Mouse (Mus musculus) C2C12 (cell line): ENCODE measurements around the gene Il4i1. TPM values are rescaled to one million over a fixed set of nuclear protein-coding genes. Genes with fewer than 3 reads are reported as not detected.

Source experiments
- H3K27me3 ChIP-seq: one replicate; pipeline ENCODE4 v1.6.1; 2011; ENCODE audit not compliant: control insufficient read depth, insufficient read depth, insufficient read length
- H3K36me3 ChIP-seq: one replicate; pipeline ENCODE4 v1.6.1; 2011; ENCODE audit not compliant: control insufficient read depth, insufficient read depth
- H3K4me3 ChIP-seq: one replicate; pipeline ENCODE4 v1.5.1; 2011; ENCODE audit warnings: mild to moderate bottlenecking, control low read depth; ENCODE audit not compliant: poor library complexity, insufficient read depth, severe bottlenecking
- H3K79me2 ChIP-seq: one replicate; pipeline ENCODE4 v1.6.1; 2011; ENCODE audit not compliant: control insufficient read depth, insufficient read depth
- H3K79me3 ChIP-seq: one replicate; pipeline ENCODE4 v1.6.1; 2011; ENCODE audit warnings: low read depth, control low read depth
- H3ac ChIP-seq: one replicate; pipeline ENCODE3; 2011; ENCODE audit warnings: low read depth; ENCODE audit not compliant: control insufficient read depth, insufficient read length
- CEBPB ChIP-seq: IDR thresholded peaks from one replicate; pipeline ENCODE4 v1.6.1; 2011; ENCODE audit warnings: low read depth, mild to moderate bottlenecking, control low read depth, moderate library complexity
- CTCF ChIP-seq: IDR thresholded peaks from one replicate; pipeline ENCODE4 v1.5.1; 2011; ENCODE audit not compliant: control insufficient read depth, insufficient read depth, insufficient read length
- FOSL1 ChIP-seq: IDR thresholded peaks from one replicate; pipeline ENCODE4 v1.8.0; 2011; ENCODE audit warnings: mild to moderate bottlenecking, low read length; ENCODE audit not compliant: poor library complexity, insufficient read depth, severe bottlenecking
- MAX ChIP-seq: IDR thresholded peaks from one replicate; pipeline ENCODE4 v1.6.1; 2011; ENCODE audit warnings: mild to moderate bottlenecking, control low read depth
- MYOD1 ChIP-seq: IDR thresholded peaks from one replicate; pipeline ENCODE4 v1.6.1; 2011; ENCODE audit warnings: low read depth; ENCODE audit not compliant: control insufficient read depth, insufficient read length
- MYOG ChIP-seq: IDR thresholded peaks from one replicate; pipeline ENCODE4 v1.6.1; 2011; ENCODE audit not compliant: control insufficient read depth, insufficient read length; ENCODE audit errors: extremely low read depth
- USF1 ChIP-seq: IDR thresholded peaks from one replicate; pipeline ENCODE4 v1.6.1; 2011; ENCODE audit warnings: low read depth, mild to moderate bottlenecking, control low read depth, moderate library complexity
- polyA plus RNA-seq: library from polyadenylated mRNA; unstranded; fragments of >200 nt; fragmentation: generic; extraction: Trizol; gene quantifications from one replicate; pipeline ENCODE4 v1.2.1, GENCODE M21; 2012; ENCODE audit warnings: missing spikeins

Il4i1 gene
- polyA plus RNA-seq, 1 experiment = 0.63 TPM

DNA sequence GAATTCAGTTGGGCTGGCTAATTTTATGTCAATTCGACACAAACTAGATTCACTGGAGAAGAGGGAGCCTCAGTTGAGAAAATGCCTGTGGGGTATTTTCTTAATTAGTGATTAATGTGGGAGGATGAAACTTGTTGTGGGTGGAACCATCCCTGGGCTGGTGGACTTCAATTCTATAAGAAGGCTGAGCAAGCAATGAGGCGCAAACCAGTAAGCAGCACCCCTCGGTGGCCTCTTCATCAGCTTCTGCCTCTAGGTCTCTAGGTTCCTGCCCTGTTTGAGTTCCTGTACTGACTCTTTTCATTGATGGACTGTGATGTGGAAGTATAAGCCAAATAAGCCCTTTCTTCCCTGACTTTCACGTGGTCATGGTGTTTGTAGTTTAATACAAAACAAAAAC is 5.8 kb upstream of the Il4i1 start:
- no peak for TF ChIP-seq FOSL1
- TF ChIP-seq MAX = no peak
- TF ChIP-seq USF1 = no peak
- TF ChIP-seq MYOG = no peak
- no peak for TF ChIP-seq CTCF
- TF ChIP-seq CEBPB = no peak
- no peak for TF ChIP-seq MYOD1
- Histone ChIP-seq H3K79me2 (peaks cover 19% of the 10 kb centered on the region), H3K79me3 (peaks cover 4% of the 10 kb centered on the region), H3K4me3 (no peak overlapping the region), H3K27me3 (peaks cover 2% of the 10 kb centered on the region), H3K36me3 (peaks cover 28% of the 10 kb centered on the region), H3ac (no peak overlapping the region)

DNA sequence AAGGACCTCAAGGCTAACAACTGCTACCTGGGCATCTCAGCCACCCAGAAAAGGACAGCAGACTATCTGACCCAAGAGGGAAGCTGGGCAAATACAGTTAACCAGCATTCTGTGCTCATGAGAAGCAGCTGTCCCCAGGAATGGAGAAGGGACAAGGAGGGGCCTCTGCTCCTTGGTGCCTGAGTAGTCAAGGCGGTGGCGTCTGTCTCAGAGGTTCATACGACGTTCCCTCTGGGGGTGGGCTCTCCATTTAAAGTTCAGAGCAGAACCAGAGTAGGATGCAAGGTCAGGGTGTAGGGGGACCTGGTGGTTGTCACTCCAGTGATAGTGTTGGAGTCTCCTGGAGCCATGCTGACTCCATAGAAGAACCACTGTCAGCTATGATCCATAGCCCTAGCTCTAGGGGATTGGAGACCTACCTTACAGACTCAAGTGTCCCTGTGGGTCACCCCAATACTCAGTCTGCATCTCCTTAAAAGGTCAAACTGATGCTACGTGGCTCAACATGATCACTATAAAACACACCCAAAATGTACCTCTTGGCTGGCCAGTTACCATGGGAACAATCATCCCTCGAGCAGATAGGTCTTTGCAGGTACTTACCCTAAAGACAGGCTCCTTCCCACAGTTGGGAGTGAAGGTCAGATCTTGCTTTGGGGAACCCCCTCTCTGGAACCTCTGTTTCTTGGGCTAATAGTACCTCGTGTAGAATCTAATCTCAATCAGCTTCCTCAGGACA is 5.2 kb upstream of the Il4i1 start:
- H3K79me3 ChIP-seq = peaks cover 4% of the 10 kb centered on the region
- TF ChIP-seq USF1 (no peak), MYOG (no peak), CEBPB (no peak), MYOD1 (no peak), FOSL1 (no peak), CTCF (no peak), MAX (no peak)
- H3ac ChIP-seq = no peak overlapping the region

DNA sequence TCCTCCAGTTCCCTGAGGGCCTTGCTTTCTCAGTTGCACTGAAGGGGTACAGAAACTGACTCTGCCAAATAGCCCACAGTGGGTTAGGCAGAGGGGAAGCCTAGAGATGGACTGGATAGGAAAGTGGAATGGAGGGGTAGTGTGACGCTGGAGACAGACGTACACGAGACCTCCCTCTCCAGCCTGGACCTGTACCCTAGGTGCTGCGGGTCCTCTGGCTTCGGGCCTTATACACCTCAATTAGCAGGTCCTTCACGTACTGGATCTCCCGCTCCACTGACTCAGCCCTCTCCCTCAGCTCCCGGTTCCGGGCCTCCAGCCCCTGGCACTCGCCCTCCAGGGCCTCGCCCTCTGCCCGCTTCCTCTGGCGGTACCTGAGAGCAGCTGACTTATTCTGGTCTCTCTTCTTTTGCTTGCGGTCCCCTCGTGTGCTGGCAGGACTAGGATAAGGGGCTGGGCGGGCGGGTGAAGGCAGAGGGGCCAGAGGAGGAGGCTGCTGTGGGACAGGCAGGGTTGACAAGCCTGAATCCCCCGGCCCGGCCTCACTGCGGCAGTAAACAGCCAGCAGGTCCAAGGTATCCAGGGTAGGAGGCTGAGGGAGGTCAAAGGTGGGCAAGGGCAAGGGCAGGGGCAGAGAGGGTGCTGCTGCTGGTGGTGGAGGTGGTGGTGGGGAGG is 3.4 kb upstream of the Il4i1 start:
- peaks cover 35% of the 10 kb centered on the region for H3K36me3 ChIP-seq
- H3K79me2 ChIP-seq = peaks cover 33% of the 10 kb centered on the region
- peaks cover 16% of the 10 kb centered on the region for H3K79me3 ChIP-seq
- no peak overlapping the region for H3K4me3 ChIP-seq
- H3K27me3 ChIP-seq = no peaks in the 10 kb centered on the region
- H3ac ChIP-seq = no peak overlapping the region
- TF ChIP-seq USF1 = no peak
- TF ChIP-seq MYOD1 = no peak
- no peak for TF ChIP-seq MYOG
- no peak for TF ChIP-seq MAX
- TF ChIP-seq CEBPB = no peak
- no peak for TF ChIP-seq FOSL1
- TF ChIP-seq CTCF = no peak

More for the DNA sequence above, 5.2 kb upstream of the Il4i1 start:
- H3K79me2 ChIP-seq = peaks cover 19% of the 10 kb centered on the region
- H3K36me3 ChIP-seq = peaks cover 28% of the 10 kb centered on the region
- no peak overlapping the region for H3K4me3 ChIP-seq
- H3K27me3 ChIP-seq = no peaks in the 10 kb centered on the region

DNA sequence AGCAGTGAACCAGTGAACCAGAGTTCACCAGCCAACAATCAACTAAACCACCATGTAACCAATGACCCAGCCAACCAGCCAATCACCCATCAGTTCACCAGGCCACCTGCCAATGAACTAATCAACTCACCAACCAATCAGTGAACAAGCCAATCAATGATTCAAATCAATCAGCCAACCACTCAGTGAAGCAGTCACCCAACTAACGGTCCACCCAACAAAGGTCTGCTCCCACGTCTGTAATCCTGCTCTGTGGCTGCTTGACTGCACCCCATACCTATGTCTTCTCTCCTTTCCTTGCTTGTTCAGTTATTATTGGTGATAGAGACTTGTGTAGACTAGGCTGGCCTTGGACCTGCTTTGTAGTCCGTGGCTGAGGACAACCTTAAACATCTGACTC is 2.2 kb upstream of the Il4i1 start:
- Histone ChIP-seq H3K27me3 (no peaks in the 10 kb centered on the region), H3K36me3 (peaks cover 43% of the 10 kb centered on the region), H3K79me2 (peaks cover 45% of the 10 kb centered on the region), H3K79me3 (peaks cover 28% of the 10 kb centered on the region), H3ac (no peak overlapping the region), H3K4me3 (no peak overlapping the region)
- TF ChIP-seq CTCF (no peak), FOSL1 (no peak)

DNA sequence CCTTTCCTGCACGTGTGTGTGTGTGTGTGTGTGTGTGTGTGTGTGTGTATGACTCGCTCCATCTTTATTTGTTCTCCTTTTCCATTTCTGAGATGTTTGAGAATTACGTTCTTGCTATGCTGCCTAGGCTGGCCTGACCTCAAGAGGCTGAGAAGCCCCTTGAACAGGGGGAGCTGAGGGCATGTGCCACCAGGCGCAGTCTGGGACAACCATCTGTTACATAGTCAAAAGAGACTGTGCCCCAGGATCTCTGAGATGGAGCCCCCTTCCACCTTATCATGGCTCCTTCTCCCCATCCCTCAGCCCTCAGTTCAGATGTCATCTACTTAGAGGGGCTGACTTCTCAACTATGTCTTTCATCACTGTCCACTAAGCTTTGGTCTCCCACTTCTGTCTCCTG is 1.8 kb upstream of the Il4i1 start:
- H3K27me3 ChIP-seq = no peaks in the 10 kb centered on the region
- peaks cover 50% of the 10 kb centered on the region for H3K79me2 ChIP-seq
- H3K79me3 ChIP-seq = peaks cover 33% of the 10 kb centered on the region
- H3K4me3 ChIP-seq = no peak overlapping the region
- TF ChIP-seq USF1 (no peak), CEBPB (no peak), FOSL1 (no peak), CTCF (no peak), MAX (no peak), MYOG (no peak), MYOD1 (no peak)
- H3K36me3 ChIP-seq = peaks cover 47% of the 10 kb centered on the region
- H3ac ChIP-seq = no peak overlapping the region
